ENCODE assay signal across 17 mouse cellular contexts in genomic region chr12:109552754-109553525, GRCm38 (mm10). TPM values are rescaled to one million over a fixed set of nuclear protein-coding genes. Genes with fewer than 3 reads are reported as not detected.
DNase-seq lines count a peak whose midpoint lies in the region; ATAC-seq and TF ChIP-seq lines count a peak whose summit lies in the region.
"Had no signal": no experiment of that assay in that cellular context is flagged by ENCODE, and none has a peak within 500 bp of the region (broad histone marks: within the 10 kb centered on the region; RNA-seq: fewer than 3 reads in every experiment).

No protein-coding gene starts in this region.

- no peak for DNase-seq in hindbrain, embryonic 11.5 days (ENCODE audit: low spot score)
- DNase-seq in hindbrain, postnatal 0 days (ENCODE audit: low spot score), result no peak
- peak; percentile 14 for DNase-seq in Muller cell, postnatal 12 days (ENCODE audit: inconsistent ontology term)
- peak; percentile 68 for DNase-seq in embryonic facial prominence, embryonic 10.5 days (ENCODE audit: low spot score)
- DNase-seq in limb, embryonic 11.5 days (ENCODE audit: low spot score), result peak; percentile 58
- DNase-seq in c-Kit-positive CD71-positive TER-119-positive erythroid progenitor cells, embryonic 14.5 days (ENCODE audit: low spot score), result no peak
- DNase-seq in right cerebral cortex, postnatal 10 days (ENCODE audit: low spot score in 2 of 2), result no peak
- DNase-seq: cerebellum, adult 2 months; kidney, adult 9 months; left cerebral cortex, postnatal 4 days; lung, adult 18-20 months; lung, postnatal 4 days; right cerebral cortex, postnatal 4 days; thymus, adult 18-20 months had no signal

- H3K27ac ChIP-seq in hindbrain, embryonic 11.5 days (ENCODE audit: low read depth, low read length), result 0 out of 2 replicates have a peak overlapping the region, but pooled peaks have one; percentile 10
- H3K27ac ChIP-seq in hindbrain, postnatal 0 days, result no peak overlapping the region
- peak overlapping the region; percentile 78 for H3K27ac ChIP-seq in embryonic facial prominence, embryonic 10.5 days (replicated peaks)
- peak overlapping the region; percentile 48 for H3K27ac ChIP-seq in limb, embryonic 11.5 days (replicated peaks; ENCODE audit: low read depth, low read length)
- H3K27ac ChIP-seq: hindbrain, embryonic 15.5 days had no signal

- H3K36me3 ChIP-seq in hindbrain, embryonic 11.5 days (ENCODE audit: control insufficient read depth, insufficient read depth, low read length), result 0 out of 2 replicates have a peak, but pooled peaks cover 2% of the 10 kb centered on the region
- H3K36me3 ChIP-seq in hindbrain, postnatal 0 days (ENCODE audit: insufficient read depth, low read length), result no peaks in the 10 kb centered on the region
- H3K36me3 ChIP-seq in embryonic facial prominence, embryonic 10.5 days (replicated peaks), result peaks cover 97% of the 10 kb centered on the region
- H3K36me3 ChIP-seq in limb, embryonic 11.5 days (ENCODE audit: control insufficient read depth, insufficient read depth, low read length), result peaks cover 2% of the 10 kb centered on the region; the same call in 1 of the 2 replicates

- 51% methylated on average over 18 of the region's 18 CpGs for WGBS in hindbrain, embryonic 11.5 days
- 53% methylated on average over 18 of the region's 18 CpGs for WGBS in hindbrain, postnatal 0 days
- 35% methylated on average over 18 of the region's 18 CpGs for WGBS in embryonic facial prominence, embryonic 10.5 days
- WGBS in limb, embryonic 11.5 days, result 43% methylated on average over 18 of the region's 18 CpGs

- no peak overlapping the region for H3K9ac ChIP-seq in hindbrain, embryonic 11.5 days (ENCODE audit: low read depth, low read length)
- no peak overlapping the region for H3K9ac ChIP-seq in hindbrain, postnatal 0 days (replicated peaks; ENCODE audit: low read length)
- H3K9ac ChIP-seq in limb, embryonic 11.5 days (ENCODE audit: low read length), result 0 out of 2 replicates have a peak overlapping the region, but pooled peaks have one; percentile 19
- H3K9ac ChIP-seq: hindbrain, embryonic 15.5 days had no signal

- TF ChIP-seq CTCF in hindbrain, postnatal 0 days (IDR thresholded peaks at IDR 0.05; ENCODE audit: low read depth), result no peak

- no peaks in the 10 kb centered on the region; the same call in 1 of the 2 replicates for H3K4me1 ChIP-seq in hindbrain, embryonic 11.5 days (replicated peaks; ENCODE audit: control insufficient read depth, insufficient read depth, low read length)
- no peaks in the 10 kb centered on the region for H3K4me1 ChIP-seq in hindbrain, postnatal 0 days (ENCODE audit: insufficient read depth, low read length)
- peaks cover 99% of the 10 kb centered on the region for H3K4me1 ChIP-seq in embryonic facial prominence, embryonic 10.5 days
- peaks cover 31% of the 10 kb centered on the region for H3K4me1 ChIP-seq in limb, embryonic 11.5 days (ENCODE audit: control insufficient read depth, insufficient read depth, low read length)

- no peak for ATAC-seq in hindbrain, embryonic 11.5 days (ENCODE audit: low FRiP score)
- ATAC-seq in hindbrain, postnatal 0 days, result no peak
- 0 out of 2 replicates have a peak, but pooled peaks have one; percentile 28 for ATAC-seq in limb, embryonic 11.5 days (ENCODE audit: insufficient number of reproducible peaks, low FRiP score, low TSS enrichment, low read depth)

- no peaks in the 10 kb centered on the region for H3K9me3 ChIP-seq in hindbrain, embryonic 11.5 days (ENCODE audit: control insufficient read depth, low read length)
- no peaks in the 10 kb centered on the region for H3K9me3 ChIP-seq in hindbrain, postnatal 0 days (ENCODE audit: low read length)
- no peaks in the 10 kb centered on the region for H3K9me3 ChIP-seq in embryonic facial prominence, embryonic 10.5 days
- no peaks in the 10 kb centered on the region for H3K9me3 ChIP-seq in limb, embryonic 11.5 days (ENCODE audit: control insufficient read depth, low read length)
- H3K9me3 ChIP-seq: hindbrain, embryonic 15.5 days had no signal

- H3K27me3 ChIP-seq in hindbrain, embryonic 11.5 days (ENCODE audit: control insufficient read depth, insufficient read depth, low read length), result no peaks in the 10 kb centered on the region
- H3K27me3 ChIP-seq in hindbrain, postnatal 0 days (ENCODE audit: insufficient read depth, low read length), result no peaks in the 10 kb centered on the region
- H3K27me3 ChIP-seq in embryonic facial prominence, embryonic 10.5 days (replicated peaks; ENCODE audit: low read depth, poor library complexity, severe bottlenecking), result no peaks in the 10 kb centered on the region
- H3K27me3 ChIP-seq in limb, embryonic 11.5 days (ENCODE audit: control insufficient read depth, insufficient read depth, low read length), result no peaks in the 10 kb centered on the region
- H3K27me3 ChIP-seq: CH12.LX; hindbrain, embryonic 15.5 days had no signal

- no peak overlapping the region for H3K4me2 ChIP-seq in hindbrain, embryonic 11.5 days (replicated peaks; ENCODE audit: low read depth, low read length)
- H3K4me2 ChIP-seq in hindbrain, postnatal 0 days (ENCODE audit: low read depth, low read length), result no peak overlapping the region
- H3K4me2 ChIP-seq in limb, embryonic 11.5 days (ENCODE audit: low read depth, severe bottlenecking), result no peak overlapping the region
- H3K4me2 ChIP-seq: hindbrain, embryonic 15.5 days had no signal

- H3K4me3 ChIP-seq in hindbrain, embryonic 11.5 days (ENCODE audit: low read depth, low read length), result no peak overlapping the region
- H3K4me3 ChIP-seq in hindbrain, postnatal 0 days (ENCODE audit: low read length), result no peak overlapping the region
- H3K4me3 ChIP-seq in embryonic facial prominence, embryonic 10.5 days, result no peak overlapping the region
- H3K4me3 ChIP-seq in limb, embryonic 11.5 days (ENCODE audit: low read depth, low read length), result no peak overlapping the region
- H3K4me3 ChIP-seq: hindbrain, embryonic 15.5 days had no signal

RNA-seq across cellular contexts. Expression of gene Rtl1, which starts 47.2 kb away (rescaled TPM):
- 0.50 and 0.85 TPM in 2 replicates for polyA plus RNA-seq in hindbrain, embryonic 11.5 days (2014; fragmentation: Nextera tagmentation; extraction: Ambion mirVana)
- 1.4 and 1.9 TPM in 2 replicates for total RNA-seq in hindbrain, postnatal 0 days (2014; rRNA removed)
- 0.81 and 1.3 TPM in 2 replicates for polyA plus RNA-seq in hindbrain, postnatal 0 days (2015; fragmentation: Nextera tagmentation; extraction: Ambion mirVana)
- 0.87 and 0.88 TPM in 2 replicates for polyA plus RNA-seq in embryonic facial prominence, embryonic 10.5 days (2016; fragmentation: Nextera tagmentation; extraction: Ambion mirVana)
- 0.85 and 0.91 TPM in 2 replicates for polyA plus RNA-seq in limb, embryonic 11.5 days (2014; fragmentation: Nextera tagmentation; extraction: Ambion mirVana)
- total RNA-seq: CH12.LX; granulocyte monocyte progenitor cell, adult 5-6 weeks had no signal

Comparison
In these comparisons a context has a peak if more than half of its experiments do, and no peak if none do; other contexts are left out.
1. DNase-seq: peak in Muller cell, postnatal 12 days (single experiment), embryonic facial prominence, embryonic 10.5 days (single experiment) and limb, embryonic 11.5 days (single experiment); none in hindbrain, embryonic 11.5 days (single experiment), hindbrain, postnatal 0 days (single experiment), c-Kit-positive CD71-positive TER-119-positive erythroid progenitor cells, embryonic 14.5 days (single experiment) and right cerebral cortex, postnatal 10 days (0 of 2).